Mouse (Mus musculus) kidney, adult 8-10 months (tissue): ENCODE measurements around the gene T.

Source experiments
- DNase-seq, 2 experiments: peaks; one replicate each; pipeline ENCODE4 v3.0.0; 2022

Gene T

GRCm38 (mm10) chr17:8433121-8433977, 874 bp upstream of the T start:
- DNase-seq, result no peak

- DNase-seq, result no peak
Observed at GRCm38 (mm10) chr17:8436184-8436583, 2.0 kb downstream of the T start.

GRCm38 (mm10) chr17:8444062-8444461, 9.8 kb downstream of the T start:
- no peak for DNase-seq

- peak; percentile 25 to 30 for DNase-seq
Observed at GRCm38 (mm10) chr17:8447676-8448192, 13.5 kb downstream of the T start.

- no peak for DNase-seq
Observed at GRCm38 (mm10) chr17:8448324-8448723, 14.1 kb downstream of the T start.

- DNase-seq, result no peak
Observed at GRCm38 (mm10) chr17:8455196-8455595, 21.0 kb downstream of the T start.

GRCm38 (mm10) chr17:8455601-8456000, 21.4 kb downstream of the T start:
- no peak for DNase-seq

- DNase-seq, result no peak
Observed at GRCm38 (mm10) chr17:8456856-8457460, 22.7 kb downstream of the T start.

- DNase-seq, result peak in 1 of 2 experiments; percentile 19
Observed at GRCm38 (mm10) chr17:8461568-8461967, 27.3 kb downstream of the T start.

- peak; percentile 11 to 55 for DNase-seq
Observed at GRCm38 (mm10) chr17:8463482-8464128, 29.4 kb downstream of the T start.

GRCm38 (mm10) chr17:8467771-8468170, 33.5 kb downstream of the T start:
- DNase-seq, result no peak

GRCm38 (mm10) chr17:8468716-8469344, 34.6 kb downstream of the T start:
- peak; percentile 31 to 77 for DNase-seq

- no peak for DNase-seq
Observed at GRCm38 (mm10) chr17:8478554-8478953, 44.3 kb downstream of the T start.

GRCm38 (mm10) chr17:8479493-8480128, 45.4 kb downstream of the T start:
- no peak for DNase-seq

- no peak for DNase-seq
Observed at GRCm38 (mm10) chr17:8481797-8482196, 47.6 kb downstream of the T start.

- no peak for DNase-seq
Observed at GRCm38 (mm10) chr17:8482876-8483275, 48.7 kb downstream of the T start.

- DNase-seq, result no peak
Observed at GRCm38 (mm10) chr17:8484246-8484645, 50.0 kb downstream of the T start.

GRCm38 (mm10) chr17:8485146-8485545, 50.9 kb downstream of the T start:
- no peak for DNase-seq

GRCm38 (mm10) chr17:8487824-8488223, 53.6 kb downstream of the T start:
- DNase-seq, result no peak

- DNase-seq, result no peak
Observed at GRCm38 (mm10) chr17:8490971-8491370, 56.7 kb downstream of the T start.
